Mouse (Mus musculus) ES-Bruce4 (cell line): ENCODE results near the gene Dnah3.

Source experiments
- CTCF ChIP-seq: IDR thresholded peaks from one replicate; pipeline ENCODE4 v1.8.1; 2011; ENCODE audit warnings: low read depth, low read length
- POLR2A ChIP-seq: IDR thresholded peaks from one replicate; pipeline ENCODE4 v1.8.1; 2011; ENCODE audit warnings: low read length; ENCODE audit not compliant: insufficient read depth

- TF ChIP-seq CTCF, result no peak
- no peak for TF ChIP-seq POLR2A
These were observed 158.8 kb downstream of the Dnah3 start for GRCm38 (mm10) chr7:119936321-119936720.
